Mouse (Mus musculus) stomach, postnatal 0 days (tissue): ENCODE results near the gene Pitpna. TPM values are rescaled to one million over a fixed set of nuclear protein-coding genes. Genes with fewer than 3 reads are reported as not detected.
A peak's percentile ranks its signal among the peaks of the same experiment; 100 is the strongest.

Source experiments
- ATAC-seq: fragments of 200-750 bp; cut with Nextera tagmentation; 2 replicates; pipeline ENCODE4 v1.8.0; 2017; ENCODE audit not compliant: low FRiP score, low TSS enrichment
- DNase-seq: peaks from one replicate; pipeline ENCODE4 v3.0.0-alpha.2; 2016; ENCODE audit warnings: low spot score
- H3K27ac ChIP-seq: fragments of 300-500 bp; sonication (generic); replicated peaks from 2 replicates; pipeline ENCODE4 v1.5.1; 2014; ENCODE audit warnings: mild to moderate bottlenecking, control low read depth
- H3K27me3 ChIP-seq: fragments of 300-500 bp; sonication (generic); 2 replicates; pipeline ENCODE4 v1.6.1; 2014; ENCODE audit warnings: low read length; ENCODE audit not compliant: control insufficient read depth, insufficient read depth
- H3K36me3 ChIP-seq: fragments of 300-500 bp; sonication (generic); 2 replicates; pipeline ENCODE4 v1.6.1; 2014; ENCODE audit warnings: low read length, mixed read lengths; ENCODE audit not compliant: control insufficient read depth, insufficient read depth
- H3K4me1 ChIP-seq: fragments of 300-500 bp; sonication (generic); replicated peaks from 2 replicates; pipeline ENCODE4 v1.6.1; 2014; ENCODE audit warnings: antibody characterized with exemption; ENCODE audit not compliant: control insufficient read depth, insufficient read depth
- H3K4me2 ChIP-seq: fragments of 300-500 bp; sonication (generic); replicated peaks from 2 replicates; pipeline ENCODE4 v1.6.1; 2014; ENCODE audit warnings: low read depth, mild to moderate bottlenecking, control low read depth, moderate library complexity
- H3K4me3 ChIP-seq: fragments of 300-500 bp; sonication (generic); 2 replicates; pipeline ENCODE4 v1.5.1; 2014; ENCODE audit warnings: low read depth, low read length, control low read depth
- H3K9ac ChIP-seq: fragments of 300-500 bp; sonication (generic); 2 replicates; pipeline ENCODE4 v1.6.1; 2014; ENCODE audit warnings: mild to moderate bottlenecking, low read length, control low read depth, mixed read lengths
- H3K9me3 ChIP-seq: fragments of 300-500 bp; sonication (generic); 2 replicates; pipeline ENCODE4 v1.6.1; 2016; ENCODE audit warnings: low read length; ENCODE audit not compliant: control insufficient read depth
- CTCF ChIP-seq: IDR thresholded peaks from 2 replicates; pipeline ENCODE4 v1.5.1; 2016; ENCODE audit warnings: antibody characterized with exemption, low read depth, mild to moderate bottlenecking, moderate library complexity
- EP300 ChIP-seq: optimal IDR thresholded peaks from 2 replicates; pipeline ENCODE3; 2016; ENCODE audit warnings: antibody characterized with exemption
- WGBS: fragments of 180-500 bp; shearing (Covaris S2); extraction: QIAGEN DNeasy Blood & Tissue Kit; methylation state at CpG from one replicate; pipeline ENCODE4 v1.1.7; 2014; 5-methylcytosine and 5-hydroxymethylcytosine counted together
- polyA plus RNA-seq: library from polyadenylated mRNA; unstranded; fragments of >200 nt; fragmentation: Nextera tagmentation; extraction: Ambion mirVana; gene quantifications from 2 replicates; pipeline ENCODE4 v1.2.1, GENCODE M21; 2015

Pitpna gene
- polyA plus RNA-seq, 1 experiment from 2014 or later, result 79.3 TPM

DNA sequence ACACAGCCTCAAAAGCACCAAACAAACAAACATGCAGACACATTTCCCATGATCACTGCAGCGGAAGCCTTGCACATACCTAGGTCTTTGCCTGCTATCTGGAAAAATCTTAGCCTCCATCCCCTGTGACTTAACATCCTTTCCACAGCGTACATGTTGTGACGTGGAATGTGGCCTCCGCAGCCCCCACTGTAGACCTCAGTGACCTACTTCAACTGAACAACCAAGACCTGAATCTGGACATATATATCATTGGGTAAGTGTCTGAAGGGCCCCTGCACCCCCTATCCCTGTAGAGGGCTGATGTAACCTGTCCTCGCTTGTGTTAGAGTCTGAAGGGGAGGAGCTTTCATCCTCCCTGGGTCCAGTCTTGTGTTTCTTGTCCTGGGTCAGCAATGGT lies 45.0 kb downstream of the Pitpna start:
- Histone ChIP-seq H3K36me3 (peaks cover 8% of the 10 kb centered on the region; the same call in 1 of the 2 replicates), H3K9me3 (no peaks in the 10 kb centered on the region), H3K4me1 (0 out of 2 replicates have a peak, but pooled peaks cover 5% of the 10 kb centered on the region), H3K27ac (no peak overlapping the region), H3K27me3 (no peaks in the 10 kb centered on the region), H3K4me3 (no peak overlapping the region), H3K9ac (no peak overlapping the region), H3K4me2 (no peak overlapping the region)
- DNase-seq, result no peak
- TF ChIP-seq CTCF (no peak), EP300 (no peak)
- whole genome bisulfite sequencing, result 93% methylated on average over 5 of the region's 5 CpGs
- no peak for ATAC-seq

DNA sequence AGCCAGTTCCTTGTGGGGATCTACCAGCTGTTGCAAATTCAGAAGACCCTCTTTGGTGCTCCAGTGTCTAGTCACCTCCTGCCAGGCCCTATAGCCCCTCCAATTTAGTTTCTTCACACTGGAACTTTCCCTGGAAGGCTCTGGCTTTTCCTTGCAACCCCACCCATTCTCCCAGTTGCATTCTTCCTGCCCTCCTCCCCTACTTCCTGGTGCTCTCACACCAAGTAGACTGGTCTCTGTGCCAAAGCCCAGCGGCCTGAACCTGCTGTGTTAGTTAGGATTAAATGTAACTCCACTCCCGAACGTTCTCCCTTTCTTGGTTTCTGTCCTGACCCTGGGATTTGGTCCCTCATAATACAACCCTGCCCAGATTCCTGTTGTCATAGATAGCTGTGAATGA lies 46.9 kb downstream of the Pitpna start:
- no peak overlapping the region for H3K4me2 ChIP-seq
- DNase-seq, result no peak
- TF ChIP-seq EP300 (no peak), CTCF (no peak)
- H3K36me3 ChIP-seq, result 0 out of 2 replicates have a peak, but pooled peaks cover 11% of the 10 kb centered on the region
- H3K4me1 ChIP-seq, result 0 out of 2 replicates have a peak, but pooled peaks cover 5% of the 10 kb centered on the region
- no peak for ATAC-seq
- H3K27me3 ChIP-seq, result no peaks in the 10 kb centered on the region
- H3K9ac ChIP-seq, result no peak overlapping the region
- WGBS, result 61% methylated on average over 3 of the region's 3 CpGs
- H3K9me3 ChIP-seq, result no peaks in the 10 kb centered on the region
- H3K27ac ChIP-seq, result peak overlapping the region; percentile 37
- no peak overlapping the region for H3K4me3 ChIP-seq

DNA sequence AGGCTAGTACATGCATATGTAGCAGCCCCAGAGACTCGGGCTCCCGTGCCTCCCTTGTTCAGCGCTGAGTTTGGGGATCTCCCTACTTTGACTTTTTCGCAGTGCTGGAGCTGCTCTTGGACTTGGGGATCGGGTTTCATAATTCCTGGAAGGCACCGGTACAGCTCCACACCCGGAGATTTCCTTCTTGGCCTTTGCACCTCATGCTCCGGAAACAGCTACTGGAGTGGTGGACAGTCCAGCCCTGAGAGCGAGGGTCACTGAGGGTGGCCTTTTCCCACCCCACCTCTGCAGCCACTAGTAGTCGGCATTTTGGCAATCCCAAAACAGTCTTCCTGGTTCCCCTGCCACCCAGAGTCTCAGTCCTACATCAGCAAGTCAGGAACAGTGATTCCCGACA lies 47.4 kb downstream of the Pitpna start:
- H3K27me3 ChIP-seq, result no peaks in the 10 kb centered on the region
- no peaks in the 10 kb centered on the region for H3K9me3 ChIP-seq
- ATAC-seq (peak; percentile 16; the same call in 1 of the 2 replicates), DNase-seq (peak; percentile 51)
- TF ChIP-seq EP300 (no peak), CTCF (0 out of 2 replicates have a peak, but pooled peaks have one; percentile 1)
- 54% methylated on average over 11 of the region's 11 CpGs for WGBS
- H3K4me1 ChIP-seq, result 0 out of 2 replicates have a peak, but pooled peaks cover 5% of the 10 kb centered on the region
- 0 out of 2 replicates have a peak, but pooled peaks cover 11% of the 10 kb centered on the region for H3K36me3 ChIP-seq
- peak overlapping the region; percentile 37 for H3K27ac ChIP-seq
- H3K9ac ChIP-seq, result no peak overlapping the region
- no peak overlapping the region for H3K4me3 ChIP-seq
- no peak overlapping the region for H3K4me2 ChIP-seq

DNA sequence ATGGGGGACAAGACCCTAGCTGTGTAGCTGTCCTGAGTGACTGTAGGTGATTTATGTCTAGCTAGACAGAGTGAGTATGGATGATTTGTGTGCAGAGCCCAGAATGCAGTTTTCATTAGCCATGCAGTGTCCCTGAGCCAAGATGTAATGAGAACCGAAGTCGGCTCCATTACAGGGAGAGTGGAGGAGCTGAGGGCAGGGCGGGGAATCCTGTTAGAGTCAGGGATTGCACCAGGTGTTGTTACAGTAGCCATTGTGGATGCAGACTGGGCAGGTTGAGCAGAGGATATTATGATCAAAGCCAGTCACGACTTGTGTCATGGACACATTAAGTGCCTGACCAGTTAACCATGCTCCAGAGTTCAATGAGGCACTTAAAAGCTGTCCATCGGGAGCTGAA lies 55.4 kb downstream of the Pitpna start:
- Histone ChIP-seq H3K9ac (no peak overlapping the region), H3K36me3 (0 out of 2 replicates have a peak, but pooled peaks cover 5% of the 10 kb centered on the region), H3K27ac (no peak overlapping the region), H3K27me3 (no peaks in the 10 kb centered on the region), H3K4me2 (no peak overlapping the region), H3K9me3 (no peaks in the 10 kb centered on the region), H3K4me1 (0 out of 2 replicates have a peak, but pooled peaks cover under 1% of the 10 kb centered on the region), H3K4me3 (no peak overlapping the region)
- WGBS, result 79% methylated on average over 5 of the region's 5 CpGs
- TF ChIP-seq CTCF (no peak), EP300 (no peak)
- no peak for DNase-seq
- no peak for ATAC-seq

DNA sequence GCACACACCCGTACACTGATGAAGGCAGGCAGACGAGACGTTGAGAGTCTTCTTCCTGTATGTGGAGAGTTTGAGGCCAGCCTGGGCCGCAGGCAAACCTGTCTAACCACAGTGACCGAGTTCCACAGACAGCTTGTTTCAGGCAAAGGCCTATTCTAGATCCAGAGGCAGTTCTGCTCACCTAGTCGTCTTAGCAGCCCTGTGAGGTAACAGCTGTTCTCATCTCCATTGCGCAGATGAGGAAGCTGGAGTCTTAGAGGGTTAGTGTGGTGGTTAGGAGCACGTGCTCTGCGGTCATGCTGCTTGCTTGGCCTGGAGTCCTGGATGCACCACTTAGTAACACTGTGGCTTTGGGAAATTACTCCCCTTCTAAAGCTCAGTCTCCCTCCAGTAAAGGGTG lies 56.8 kb downstream of the Pitpna start:
- 75% methylated on average over 9 of the region's 9 CpGs for WGBS
- no peak for DNase-seq
- Histone ChIP-seq H3K4me2 (no peak overlapping the region), H3K27me3 (no peaks in the 10 kb centered on the region), H3K27ac (no peak overlapping the region), H3K4me3 (no peak overlapping the region), H3K36me3 (0 out of 2 replicates have a peak, but pooled peaks cover 2% of the 10 kb centered on the region), H3K4me1 (0 out of 2 replicates have a peak, but pooled peaks cover 2% of the 10 kb centered on the region), H3K9ac (no peak overlapping the region), H3K9me3 (no peaks in the 10 kb centered on the region)
- TF ChIP-seq EP300, result no peak
- no peak for TF ChIP-seq CTCF
- ATAC-seq, result no peak

DNA sequence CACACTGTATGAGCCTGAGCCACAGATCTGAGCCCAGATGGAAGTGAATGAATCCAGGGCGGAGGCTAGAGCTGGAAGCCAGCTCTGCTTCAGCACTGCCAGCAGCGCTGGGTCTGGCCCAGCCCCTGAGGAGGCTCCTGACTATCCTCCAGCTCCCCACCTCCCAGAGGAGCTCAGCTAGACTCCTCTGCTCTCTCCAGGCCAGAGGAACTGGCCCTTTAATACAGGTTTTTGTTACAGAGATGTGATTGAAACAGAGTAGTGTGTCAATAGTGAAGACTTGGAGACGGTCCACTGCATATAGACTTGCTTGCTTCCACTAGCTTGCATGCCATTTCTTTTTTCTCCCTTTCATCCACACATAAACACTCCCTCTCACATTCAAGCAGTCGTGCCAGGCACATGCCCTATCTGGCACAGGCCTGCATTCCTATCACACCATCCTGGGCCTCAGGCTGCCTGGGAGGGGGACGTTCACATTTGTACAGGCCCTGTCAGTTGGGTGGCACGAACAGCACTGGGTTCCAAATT lies 59.8 kb downstream of the Pitpna start:
- Histone ChIP-seq H3K9ac (0 out of 2 replicates have a peak overlapping the region, but pooled peaks have one; percentile 18), H3K27ac (peak overlapping the region; percentile 81), H3K27me3 (no peaks in the 10 kb centered on the region), H3K36me3 (0 out of 2 replicates have a peak, but pooled peaks cover 2% of the 10 kb centered on the region), H3K4me3 (no peak overlapping the region), H3K4me1 (0 out of 2 replicates have a peak, but pooled peaks cover 2% of the 10 kb centered on the region), H3K9me3 (no peaks in the 10 kb centered on the region), H3K4me2 (no peak overlapping the region)
- TF ChIP-seq EP300 (no peak), CTCF (no peak)
- ATAC-seq (peak; percentile 22; the same call in 1 of the 2 replicates), DNase-seq (peak; percentile 51)
- 40% methylated on average over 6 of the region's 6 CpGs for WGBS
